Mouse (Mus musculus): ENCODE data around the gene Gm20518. TPM values are rescaled to one million over a fixed set of nuclear protein-coding genes. Genes with fewer than 3 reads are reported as not detected.

The Gm20518 gene
- polyA plus RNA-seq, 1 experiment from 2014 or later: 0.15 TPM

- Histone ChIP-seq H3K4me1 (replicated peaks; ENCODE audit: control insufficient read depth, insufficient read depth, low read length) (peaks cover 14% of the 10 kb centered on the region; the same call in 1 of the 2 replicates), H3K4me2 (replicated peaks; ENCODE audit: low read depth, low read length) (peak overlapping the region; percentile 80), H3K27me3 (ENCODE audit: control insufficient read depth, insufficient read depth, low read length) (no peaks in the 10 kb centered on the region), H3K4me3 (ENCODE audit: low read depth, low read length) (peak overlapping the region; percentile 98; the same call in 1 of the 2 replicates), H3K36me3 (ENCODE audit: control insufficient read depth, insufficient read depth, low read length) (no peaks in the 10 kb centered on the region), H3K9me3 (ENCODE audit: control insufficient read depth, low read length) (no peaks in the 10 kb centered on the region), H3K9ac (ENCODE audit: low read depth, low read length) (peak overlapping the region; percentile 99; the same call in 1 of the 2 replicates), H3K27ac (ENCODE audit: low read depth, low read length) (no peak overlapping the region)
- WGBS: 88% methylated on average over 6 of the region's 6 CpGs
- ATAC-seq (ENCODE audit: low FRiP score) (no peak), DNase-seq (ENCODE audit: low spot score) (no peak)
Measured at GRCm38 (mm10) chr16:17889689-17890341, 1.7 kb downstream of the Gm20518 start.

- no peak for DNase-seq (ENCODE audit: low spot score)
- no peaks in the 10 kb centered on the region for H3K36me3 ChIP-seq (ENCODE audit: control insufficient read depth, insufficient read depth, low read length)
- no peak overlapping the region for H3K4me3 ChIP-seq (ENCODE audit: low read depth, low read length)
- no peak overlapping the region for H3K9ac ChIP-seq (ENCODE audit: low read depth, low read length)
- ATAC-seq (ENCODE audit: low FRiP score): no peak
- H3K4me2 ChIP-seq (replicated peaks; ENCODE audit: low read depth, low read length): no peak overlapping the region
- no peak overlapping the region for H3K27ac ChIP-seq (ENCODE audit: low read depth, low read length)
- 86% methylated on average over 6 of the region's 6 CpGs for WGBS
- no peaks in the 10 kb centered on the region for H3K4me1 ChIP-seq (replicated peaks; ENCODE audit: control insufficient read depth, insufficient read depth, low read length)
- no peaks in the 10 kb centered on the region for H3K9me3 ChIP-seq (ENCODE audit: control insufficient read depth, low read length)
- H3K27me3 ChIP-seq (ENCODE audit: control insufficient read depth, insufficient read depth, low read length): no peaks in the 10 kb centered on the region
Measured at GRCm38 (mm10) chr16:17884116-17884515, 7.4 kb downstream of the Gm20518 start.

- no peak overlapping the region for H3K4me3 ChIP-seq (ENCODE audit: low read depth, low read length)
- no peak overlapping the region for H3K27ac ChIP-seq (ENCODE audit: low read depth, low read length)
- no peaks in the 10 kb centered on the region for H3K27me3 ChIP-seq (ENCODE audit: control insufficient read depth, insufficient read depth, low read length)
- no peaks in the 10 kb centered on the region for H3K9me3 ChIP-seq (ENCODE audit: control insufficient read depth, low read length)
- no peak for DNase-seq (ENCODE audit: low spot score)
- no peak overlapping the region for H3K9ac ChIP-seq (ENCODE audit: low read depth, low read length)
- no peak for ATAC-seq (ENCODE audit: low FRiP score)
- H3K36me3 ChIP-seq (ENCODE audit: control insufficient read depth, insufficient read depth, low read length): 0 out of 2 replicates have a peak, but pooled peaks cover 2% of the 10 kb centered on the region
- H3K4me2 ChIP-seq (replicated peaks; ENCODE audit: low read depth, low read length): no peak overlapping the region
- H3K4me1 ChIP-seq (replicated peaks; ENCODE audit: control insufficient read depth, insufficient read depth, low read length): no peaks in the 10 kb centered on the region
Measured at GRCm38 (mm10) chr16:17882196-17882595, 9.3 kb downstream of the Gm20518 start.

- Histone ChIP-seq H3K36me3 (ENCODE audit: control insufficient read depth, insufficient read depth, low read length) (0 out of 2 replicates have a peak, but pooled peaks cover 4% of the 10 kb centered on the region), H3K27ac (ENCODE audit: low read depth, low read length) (no peak overlapping the region), H3K27me3 (ENCODE audit: control insufficient read depth, insufficient read depth, low read length) (no peaks in the 10 kb centered on the region), H3K4me3 (ENCODE audit: low read depth, low read length) (no peak overlapping the region), H3K9me3 (ENCODE audit: control insufficient read depth, low read length) (no peaks in the 10 kb centered on the region), H3K9ac (ENCODE audit: low read depth, low read length) (no peak overlapping the region), H3K4me1 (replicated peaks; ENCODE audit: control insufficient read depth, insufficient read depth, low read length) (no peaks in the 10 kb centered on the region), H3K4me2 (replicated peaks; ENCODE audit: low read depth, low read length) (no peak overlapping the region)
- ATAC-seq (ENCODE audit: low FRiP score): no peak
- DNase-seq (ENCODE audit: low spot score): no peak
- WGBS: 94% methylated on average over 4 of the region's 4 CpGs
Measured at GRCm38 (mm10) chr16:17879571-17879970, 11.9 kb downstream of the Gm20518 start.

GRCm38 (mm10) chr16:17876096-17876495 lies 15.4 kb downstream of the Gm20518 start:
- WGBS: 93% methylated on average over 1 of the region's 1 CpGs
- Histone ChIP-seq H3K36me3 (ENCODE audit: control insufficient read depth, insufficient read depth, low read length) (peaks cover 6% of the 10 kb centered on the region), H3K4me3 (ENCODE audit: low read depth, low read length) (no peak overlapping the region)

GRCm38 (mm10) chr16:17875174-17875573 lies 16.3 kb downstream of the Gm20518 start:
- Histone ChIP-seq H3K9me3 (ENCODE audit: control insufficient read depth, low read length) (no peaks in the 10 kb centered on the region), H3K9ac (ENCODE audit: low read depth, low read length) (no peak overlapping the region), H3K27me3 (ENCODE audit: control insufficient read depth, insufficient read depth, low read length) (no peaks in the 10 kb centered on the region), H3K4me2 (replicated peaks; ENCODE audit: low read depth, low read length) (no peak overlapping the region), H3K4me1 (replicated peaks; ENCODE audit: control insufficient read depth, insufficient read depth, low read length) (no peaks in the 10 kb centered on the region), H3K36me3 (ENCODE audit: control insufficient read depth, insufficient read depth, low read length) (peaks cover 6% of the 10 kb centered on the region), H3K27ac (ENCODE audit: low read depth, low read length) (no peak overlapping the region), H3K4me3 (ENCODE audit: low read depth, low read length) (no peak overlapping the region)
- 92% methylated on average over 4 of the region's 4 CpGs for WGBS
- ATAC-seq (ENCODE audit: low FRiP score) (no peak), DNase-seq (ENCODE audit: low spot score) (no peak)

More at GRCm38 (mm10) chr16:17876096-17876495, 15.4 kb downstream of the Gm20518 start:
- no peak overlapping the region for H3K27ac ChIP-seq (ENCODE audit: low read depth, low read length)
- H3K4me1 ChIP-seq (replicated peaks; ENCODE audit: control insufficient read depth, insufficient read depth, low read length): no peaks in the 10 kb centered on the region
- no peaks in the 10 kb centered on the region for H3K9me3 ChIP-seq (ENCODE audit: control insufficient read depth, low read length)
- H3K4me2 ChIP-seq (replicated peaks; ENCODE audit: low read depth, low read length): no peak overlapping the region
- no peak for ATAC-seq (ENCODE audit: low FRiP score)
- no peaks in the 10 kb centered on the region for H3K27me3 ChIP-seq (ENCODE audit: control insufficient read depth, insufficient read depth, low read length)
- no peak overlapping the region for H3K9ac ChIP-seq (ENCODE audit: low read depth, low read length)
- DNase-seq (ENCODE audit: low spot score): no peak

- DNase-seq (ENCODE audit: low spot score): no peak
- Histone ChIP-seq H3K9me3 (ENCODE audit: control insufficient read depth, low read length) (no peaks in the 10 kb centered on the region), H3K9ac (ENCODE audit: low read depth, low read length) (no peak overlapping the region), H3K4me1 (replicated peaks; ENCODE audit: control insufficient read depth, insufficient read depth, low read length) (no peaks in the 10 kb centered on the region), H3K4me2 (replicated peaks; ENCODE audit: low read depth, low read length) (no peak overlapping the region), H3K27me3 (ENCODE audit: control insufficient read depth, insufficient read depth, low read length) (no peaks in the 10 kb centered on the region), H3K4me3 (ENCODE audit: low read depth, low read length) (no peak overlapping the region), H3K27ac (ENCODE audit: low read depth, low read length) (no peak overlapping the region), H3K36me3 (ENCODE audit: control insufficient read depth, insufficient read depth, low read length) (peaks cover 6% of the 10 kb centered on the region)
- ATAC-seq (ENCODE audit: low FRiP score): no peak
- 68% methylated on average over 4 of the region's 4 CpGs for WGBS
Measured at GRCm38 (mm10) chr16:17872995-17873394, 18.5 kb downstream of the Gm20518 start.

- Histone ChIP-seq H3K4me3 (ENCODE audit: low read depth, low read length) (no peak overlapping the region), H3K4me2 (replicated peaks; ENCODE audit: low read depth, low read length) (no peak overlapping the region), H3K27me3 (ENCODE audit: control insufficient read depth, insufficient read depth, low read length) (no peaks in the 10 kb centered on the region), H3K9ac (ENCODE audit: low read depth, low read length) (no peak overlapping the region), H3K27ac (ENCODE audit: low read depth, low read length) (no peak overlapping the region), H3K4me1 (replicated peaks; ENCODE audit: control insufficient read depth, insufficient read depth, low read length) (no peaks in the 10 kb centered on the region), H3K9me3 (ENCODE audit: control insufficient read depth, low read length) (no peaks in the 10 kb centered on the region), H3K36me3 (ENCODE audit: control insufficient read depth, insufficient read depth, low read length) (peaks cover 2% of the 10 kb centered on the region)
- DNase-seq (ENCODE audit: low spot score) (no peak), ATAC-seq (ENCODE audit: low FRiP score) (no peak)
- 93% methylated on average over 5 of the region's 5 CpGs for WGBS
Measured at GRCm38 (mm10) chr16:17871248-17871647, 20.2 kb downstream of the Gm20518 start.

GRCm38 (mm10) chr16:17865770-17866169 lies 25.7 kb downstream of the Gm20518 start:
- H3K4me2 ChIP-seq (replicated peaks; ENCODE audit: low read depth, low read length): no peak overlapping the region
- H3K27me3 ChIP-seq (ENCODE audit: control insufficient read depth, insufficient read depth, low read length): no peaks in the 10 kb centered on the region
- H3K9ac ChIP-seq (ENCODE audit: low read depth, low read length): no peak overlapping the region
- WGBS: 81% methylated on average over 6 of the region's 6 CpGs
- H3K4me3 ChIP-seq (ENCODE audit: low read depth, low read length): no peak overlapping the region
- no peaks in the 10 kb centered on the region for H3K4me1 ChIP-seq (replicated peaks; ENCODE audit: control insufficient read depth, insufficient read depth, low read length)
- DNase-seq (ENCODE audit: low spot score) (no peak), ATAC-seq (ENCODE audit: low FRiP score) (no peak)
- H3K9me3 ChIP-seq (ENCODE audit: control insufficient read depth, low read length): no peaks in the 10 kb centered on the region
- H3K27ac ChIP-seq (ENCODE audit: low read depth, low read length): no peak overlapping the region
- H3K36me3 ChIP-seq (ENCODE audit: control insufficient read depth, insufficient read depth, low read length): no peaks in the 10 kb centered on the region; the same call in 1 of the 2 replicates

All from hindbrain, embryonic 11.5 days (tissue).